Mouse (Mus musculus): ENCODE results near the gene Mical2. TPM values are rescaled to one million over a fixed set of nuclear protein-coding genes. Genes with fewer than 3 reads are reported as not detected.

The Mical2 gene
- total RNA-seq, 2 experiments from 2014 or later, result 300 to 329 TPM

DNA sequence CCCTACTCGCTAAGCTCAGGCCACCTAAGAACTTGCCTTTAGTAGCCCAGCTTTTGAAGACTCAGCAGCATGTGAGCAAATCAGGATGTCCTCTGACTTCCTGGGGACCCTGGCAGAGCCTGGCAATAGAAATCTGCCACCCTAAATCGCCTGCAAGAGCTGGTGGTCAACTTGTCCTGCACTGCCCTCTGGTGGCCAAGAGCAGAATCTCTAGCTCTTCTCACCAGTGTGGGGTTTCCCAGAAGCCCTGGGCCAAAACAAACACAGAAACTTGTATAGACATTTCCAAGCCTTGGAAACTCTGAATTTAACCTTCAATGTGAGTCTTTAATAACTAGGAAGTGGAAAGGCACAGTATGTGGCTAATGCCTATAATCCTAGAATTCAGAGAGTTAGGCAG is 143.4 kb downstream of the Mical2 start:
- intact Hi-C loops (cut with DNase I), result loop anchor here (2.0 to 10.0 kb wide), 2 partner anchors 186 to 284 kb away; no protein-coding TSS in a partner anchor
- peak; percentile 80 to 88 for DNase-seq (ENCODE audit: extremely low spot score in 1 of 2, low spot score in 2 of 2)

GRCm38 (mm10) chr7:112369977-112370376 is 144.3 kb downstream of the Mical2 start:
- no peak for DNase-seq (ENCODE audit: extremely low spot score in 1 of 2, low spot score in 2 of 2)
- intact Hi-C loops (cut with DNase I), result loop anchor here (2.0 to 10.0 kb wide), 2 partner anchors 187 to 285 kb away; no protein-coding TSS in a partner anchor

DNA sequence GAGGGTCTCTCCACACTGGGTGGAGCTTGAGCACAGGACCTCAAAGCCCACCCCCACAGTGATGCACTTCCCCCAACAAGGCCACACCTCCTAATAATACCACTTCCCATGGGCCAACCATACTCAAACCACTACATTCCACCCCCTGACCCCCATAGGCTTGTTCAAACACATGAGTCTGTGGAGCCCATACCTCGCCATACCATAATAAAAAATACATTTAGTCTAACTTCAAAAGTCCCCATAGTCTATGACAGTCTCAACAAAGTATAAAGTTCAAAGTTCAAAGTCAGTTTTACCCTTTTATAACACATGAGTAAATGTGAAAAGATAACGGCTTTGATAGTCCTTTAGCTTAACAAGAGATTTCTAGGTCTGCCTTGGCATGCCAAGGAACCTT is 145.7 kb downstream of the Mical2 start:
- intact Hi-C loops (cut with DNase I), result no loop called here

DNA sequence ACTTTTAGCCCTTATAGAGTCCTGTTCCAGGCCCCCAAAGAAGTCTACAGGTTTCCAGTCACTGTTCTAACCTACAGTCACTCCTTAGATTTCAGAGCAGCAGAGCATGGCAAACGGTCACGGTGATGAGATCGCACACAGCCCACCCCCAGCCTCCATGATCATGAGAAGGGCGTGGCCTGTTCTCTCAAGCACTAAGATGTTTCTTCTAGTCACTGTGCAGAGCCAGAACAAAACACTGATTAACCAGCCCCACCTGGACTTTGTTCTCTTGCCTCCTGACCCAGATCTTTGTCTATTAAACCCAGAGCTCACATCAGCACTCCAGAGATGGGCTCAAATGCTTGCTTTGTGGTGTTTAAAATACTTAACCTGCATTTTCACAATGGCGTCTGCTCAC is 148.4 kb downstream of the Mical2 start:
- intact Hi-C loops (cut with DNase I), result no loop called here
- no peak for DNase-seq (ENCODE audit: extremely low spot score in 1 of 2, low spot score in 2 of 2)

More for the DNA sequence above, 145.7 kb downstream of the Mical2 start:
- no peak for DNase-seq (ENCODE audit: extremely low spot score in 1 of 2, low spot score in 2 of 2)

DNA sequence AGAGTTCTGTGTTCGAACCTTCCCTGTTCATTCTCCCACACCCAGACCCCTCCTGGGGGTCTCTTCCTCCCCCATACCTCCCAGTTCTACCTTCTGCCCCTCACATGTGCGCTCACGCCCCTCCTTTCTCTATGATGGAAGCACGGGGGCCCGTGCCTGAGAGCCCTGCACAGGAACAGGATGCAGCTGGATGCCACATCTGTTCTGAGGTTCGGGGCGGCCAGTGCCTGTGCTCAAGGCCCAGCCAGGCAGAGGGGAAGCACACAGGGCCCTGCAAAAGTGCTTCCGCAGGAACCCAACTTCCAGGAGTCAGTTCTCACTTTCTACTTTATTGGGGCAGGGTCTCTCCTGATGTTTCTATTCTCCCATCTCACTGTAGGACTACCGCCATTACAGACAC is 149.4 kb downstream of the Mical2 start:
- intact Hi-C loops (cut with DNase I), result loop anchor here (5.0 kb wide), 1 partner anchor 492 kb away; no protein-coding TSS in a partner anchor

GRCm38 (mm10) chr7:112375900-112376299 is 150.2 kb downstream of the Mical2 start:
- DNase-seq (ENCODE audit: extremely low spot score in 1 of 2, low spot score in 2 of 2), result no peak
- intact Hi-C loops (cut with DNase I), result loop anchor here (5.0 kb wide), 1 partner anchor 491 kb away; no protein-coding TSS in a partner anchor

More for the DNA sequence above, 149.4 kb downstream of the Mical2 start:
- no peak for DNase-seq (ENCODE audit: extremely low spot score in 1 of 2, low spot score in 2 of 2)

DNA sequence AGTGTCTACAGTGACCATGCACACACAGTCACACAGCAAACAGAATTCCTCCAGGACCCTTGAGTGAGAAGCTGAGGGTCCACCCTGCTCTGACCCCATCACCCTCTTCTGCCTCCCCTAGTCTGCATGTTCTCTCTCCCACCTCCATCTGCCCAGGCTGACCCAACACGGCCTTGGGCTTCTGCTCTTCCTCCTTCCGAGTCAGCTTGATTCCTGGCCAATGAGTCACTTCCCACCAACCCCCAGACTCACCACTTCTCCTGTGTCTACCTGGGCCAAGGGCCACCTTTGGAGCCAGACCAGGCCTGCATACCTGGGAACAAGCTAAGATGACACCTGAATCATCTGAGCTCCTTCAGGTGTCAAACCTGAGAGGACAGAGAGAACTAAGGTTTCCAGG is 151.0 kb downstream of the Mical2 start:
- DNase-seq (ENCODE audit: extremely low spot score in 1 of 2, low spot score in 2 of 2), result no peak

GRCm38 (mm10) chr7:112377314-112377713 is 151.7 kb downstream of the Mical2 start:
- peak; percentile 51 to 83 for DNase-seq (ENCODE audit: extremely low spot score in 1 of 2, low spot score in 2 of 2)
- intact Hi-C loops (cut with DNase I), result loop anchor here (5.0 kb wide), 1 partner anchor 490 kb away; no protein-coding TSS in a partner anchor

More for the DNA sequence above, 151.0 kb downstream of the Mical2 start:
- intact Hi-C loops (cut with DNase I), result loop anchor here (5.0 kb wide), 1 partner anchor 491 kb away; no protein-coding TSS in a partner anchor

- intact Hi-C loops (cut with DNase I), result loop anchor here (5.0 kb wide), 1 partner anchor 489 kb away; no protein-coding TSS in a partner anchor
- no peak for DNase-seq (ENCODE audit: extremely low spot score in 1 of 2, low spot score in 2 of 2)
Observed at GRCm38 (mm10) chr7:112378056-112378455, 152.4 kb downstream of the Mical2 start.

DNA sequence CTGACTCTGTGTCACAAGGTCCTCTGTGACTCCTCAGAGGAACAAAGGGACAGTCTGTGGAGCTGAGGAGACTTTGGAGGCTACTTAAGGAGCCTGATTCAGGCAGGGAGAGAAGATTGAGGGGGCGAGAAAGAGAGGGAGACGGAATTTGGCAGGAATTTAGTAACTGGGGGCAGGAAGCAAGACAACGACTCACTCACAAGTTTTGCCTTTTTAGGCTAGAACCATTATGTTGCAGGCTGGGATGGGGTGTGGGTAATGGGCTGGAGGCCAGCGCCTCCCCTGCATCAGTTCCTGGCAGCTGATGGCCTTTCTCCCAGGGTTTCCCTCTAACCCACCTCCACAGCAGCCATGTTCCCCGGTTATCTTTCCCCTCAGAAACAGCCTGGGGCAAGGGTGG is 152.8 kb downstream of the Mical2 start:
- intact Hi-C loops (cut with DNase I), result loop anchor here (5.0 kb wide), 1 partner anchor 489 kb away; no protein-coding TSS in a partner anchor
- DNase-seq (ENCODE audit: extremely low spot score in 1 of 2, low spot score in 2 of 2), result no peak

- DNase-seq (ENCODE audit: extremely low spot score in 1 of 2, low spot score in 2 of 2), result no peak
- intact Hi-C loops (cut with DNase I), result no loop called here
Observed at GRCm38 (mm10) chr7:112386521-112386920, 160.9 kb downstream of the Mical2 start.

- intact Hi-C loops (cut with DNase I), result no loop called here
Observed at GRCm38 (mm10) chr7:112387876-112388275, 162.2 kb downstream of the Mical2 start.

GRCm38 (mm10) chr7:112388363-112388875 is 162.8 kb downstream of the Mical2 start:
- intact Hi-C loops (cut with DNase I), result no loop called here
- DNase-seq (ENCODE audit: extremely low spot score in 1 of 2, low spot score in 2 of 2), result no peak

More at GRCm38 (mm10) chr7:112387876-112388275, 162.2 kb downstream of the Mical2 start:
- DNase-seq (ENCODE audit: extremely low spot score in 1 of 2, low spot score in 2 of 2), result no peak

GRCm38 (mm10) chr7:112389611-112390251 is 164.1 kb downstream of the Mical2 start:
- intact Hi-C loops (cut with DNase I), result loop anchor here (10.0 kb wide), 1 partner anchor 745 kb away; no protein-coding TSS in a partner anchor

DNA sequence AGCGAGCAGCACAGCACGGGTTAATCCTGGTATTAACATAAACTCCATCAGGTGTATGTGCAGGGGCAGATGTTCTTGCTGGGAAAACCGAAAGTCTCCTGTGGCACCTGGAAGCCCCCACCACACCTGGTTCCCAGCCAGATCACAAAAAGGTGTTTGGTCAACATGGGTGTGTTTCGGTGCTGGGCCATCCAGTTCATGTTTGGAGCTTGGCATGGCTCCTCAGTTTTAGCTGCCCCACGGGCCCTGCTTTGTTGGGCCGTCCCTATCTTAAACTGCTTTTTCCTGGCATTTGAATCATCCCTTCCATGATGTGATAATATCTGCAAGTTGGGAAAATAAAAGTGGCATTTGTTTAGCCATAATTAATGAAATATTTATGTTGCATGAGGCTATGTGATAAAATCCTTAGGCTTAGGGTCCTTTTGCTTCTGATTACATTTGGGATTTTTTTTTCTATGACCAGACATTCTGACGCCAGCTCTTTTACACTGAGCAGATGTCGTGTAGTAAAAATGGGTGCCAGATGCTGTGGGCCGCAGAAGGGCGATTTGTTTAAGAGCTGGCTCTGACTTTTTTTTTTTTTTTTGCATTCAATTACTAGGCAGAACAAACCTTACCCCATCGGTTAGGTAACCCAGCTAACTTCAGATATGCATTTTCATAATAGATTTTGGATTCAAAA is 164.7 kb downstream of the Mical2 start:
- no peak for DNase-seq (ENCODE audit: extremely low spot score in 1 of 2, low spot score in 2 of 2)
- intact Hi-C loops (cut with DNase I), result loop anchor here (10.0 kb wide), 1 partner anchor 744 kb away; no protein-coding TSS in a partner anchor

More at GRCm38 (mm10) chr7:112389611-112390251, 164.1 kb downstream of the Mical2 start:
- DNase-seq (ENCODE audit: extremely low spot score in 1 of 2, low spot score in 2 of 2), result no peak

DNA sequence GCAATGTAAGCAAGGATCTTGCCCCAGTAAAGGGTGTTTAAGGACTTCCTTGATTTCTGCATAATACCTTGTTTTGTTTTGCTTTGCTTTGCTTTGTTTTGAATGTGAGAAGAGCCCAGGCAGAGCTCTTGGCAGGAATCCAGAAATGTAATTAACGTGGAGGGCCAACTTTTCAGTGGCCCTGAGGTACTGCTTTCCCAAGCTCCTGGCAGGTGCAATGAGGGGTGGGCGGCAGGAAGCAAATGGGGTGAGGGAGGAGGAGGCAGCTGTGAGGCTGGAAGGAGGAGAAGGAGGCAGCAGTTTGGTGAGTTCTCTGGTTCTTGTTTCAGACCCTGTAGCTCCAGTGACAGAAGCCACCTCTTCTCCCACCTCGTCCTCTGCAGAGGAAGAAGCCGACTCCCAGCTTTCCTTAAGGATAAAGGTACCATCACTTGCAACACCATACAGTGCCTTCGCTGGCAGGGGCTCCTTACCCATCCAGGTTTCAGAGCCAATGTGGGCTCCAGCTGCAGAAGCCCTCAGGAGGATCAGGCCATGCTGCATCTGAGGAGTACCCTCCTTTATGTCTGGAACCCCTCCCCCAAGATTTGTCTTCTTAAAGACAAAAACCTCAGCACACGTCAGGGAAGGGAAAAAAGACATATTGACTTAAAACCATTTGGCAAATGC is 165.4 kb downstream of the Mical2 start:
- DNase-seq (ENCODE audit: extremely low spot score in 1 of 2, low spot score in 2 of 2), result no peak
- intact Hi-C loops (cut with DNase I), result loop anchor here (10.0 kb wide), 1 partner anchor 744 kb away; no protein-coding TSS in a partner anchor

GRCm38 (mm10) chr7:112397786-112398185 is 172.1 kb downstream of the Mical2 start:
- no peak for DNase-seq (ENCODE audit: extremely low spot score in 1 of 2, low spot score in 2 of 2)
- intact Hi-C loops (cut with DNase I), result loop anchor here (5.0 to 10.0 kb wide), 3 partner anchors 280 to 737 kb away; partner anchors contain the start of gene Tead1

DNA sequence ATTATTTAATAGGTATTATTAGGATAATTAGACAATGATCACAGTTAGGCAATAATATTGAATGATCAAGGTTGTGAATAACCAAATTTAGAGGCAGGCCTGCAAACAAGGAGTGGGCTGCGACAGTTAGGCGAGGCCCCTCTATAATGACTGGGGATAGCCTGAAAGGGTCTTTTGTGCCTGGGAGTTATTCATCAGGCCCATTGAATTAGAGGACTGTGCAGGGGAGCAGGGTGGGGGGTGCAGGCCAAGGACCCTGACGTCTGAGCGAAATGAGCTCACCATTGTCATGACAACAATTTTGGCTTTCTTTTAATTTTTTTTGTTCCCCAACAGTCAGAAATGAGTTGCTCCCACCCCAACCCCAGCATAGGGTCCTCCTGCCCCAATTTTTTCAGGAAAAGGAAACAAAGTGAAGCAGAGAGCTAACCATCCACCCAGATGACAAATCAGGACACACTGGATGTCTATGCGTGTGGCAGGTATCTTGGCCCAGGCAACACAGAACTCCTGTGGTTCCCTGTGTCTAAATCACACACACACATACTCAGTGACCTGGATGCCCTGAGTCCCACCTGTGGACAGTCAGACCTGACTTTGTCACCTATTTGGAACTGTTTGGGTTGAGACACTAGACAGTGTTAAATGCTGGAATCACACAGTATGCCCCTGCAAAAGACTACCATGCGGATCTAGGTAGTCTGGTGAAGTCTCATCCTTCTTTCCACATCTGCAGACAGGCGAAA is 173.9 kb downstream of the Mical2 start:
- intact Hi-C loops (cut with DNase I), result loop anchor here (5.0 to 10.0 kb wide), 3 partner anchors 278 to 735 kb away; partner anchors contain the start of gene Tead1
- DNase-seq (ENCODE audit: extremely low spot score in 1 of 2, low spot score in 2 of 2), result no peak

Data from left cerebral cortex, postnatal 10 days (tissue).